Mouse (Mus musculus) testis, adult 2 months (tissue): ENCODE measurements at regions not wholly inside any gene's neighbourhood (a gene's known extent, or its start where the extent isn't known, plus 50 kb on each side); places are given as distances from the start of the nearest gene placed in this dataset.
A peak's percentile ranks its signal among the peaks of the same experiment; 100 is the strongest.

Experiments used
- H3K27ac ChIP-seq: fragments of 200-500 bp; 2 replicates; pipeline ENCODE4 v1.5.1; 2012; ENCODE audit warnings: low read depth, low read length; ENCODE audit not compliant: control insufficient read depth, insufficient read depth
- H3K27me3 ChIP-seq: fragments of 200-500 bp; 2 replicates; pipeline ENCODE4 v1.6.1; 2012; ENCODE audit warnings: mild to moderate bottlenecking, low read length, moderate library complexity; ENCODE audit not compliant: control insufficient read depth, insufficient read depth
- H3K36me3 ChIP-seq: fragments of 200-500 bp; 2 replicates; pipeline ENCODE4 v1.6.1; 2012; ENCODE audit warnings: mild to moderate bottlenecking, low read length; ENCODE audit not compliant: control insufficient read depth, insufficient read depth
- H3K4me1 ChIP-seq: fragments of 200-500 bp; 2 replicates; pipeline ENCODE4 v1.6.1; 2012; ENCODE audit warnings: low read length; ENCODE audit not compliant: control insufficient read depth, insufficient read depth
- H3K4me3 ChIP-seq: fragments of 200-500 bp; 2 replicates; pipeline ENCODE4 v1.5.1; 2012; ENCODE audit warnings: low read depth, mild to moderate bottlenecking, low read length, moderate library complexity, mixed read lengths; ENCODE audit not compliant: control insufficient read depth
- CTCF ChIP-seq: fragments of 200-500 bp; IDR thresholded peaks from 2 replicates; pipeline ENCODE4 v1.5.1; 2012; ENCODE audit warnings: low read depth, mild to moderate bottlenecking, inconsistent platforms, low read length, moderate library complexity; ENCODE audit not compliant: control insufficient read depth, insufficient read depth, insufficient replicate concordance
- POLR2A ChIP-seq: fragments of 200-500 bp; IDR thresholded peaks from 2 replicates; pipeline ENCODE4 v1.6.1; 2012; ENCODE audit warnings: low read depth, mild to moderate bottlenecking, inconsistent platforms, low read length, moderate library complexity; ENCODE audit not compliant: control insufficient read depth

DNA sequence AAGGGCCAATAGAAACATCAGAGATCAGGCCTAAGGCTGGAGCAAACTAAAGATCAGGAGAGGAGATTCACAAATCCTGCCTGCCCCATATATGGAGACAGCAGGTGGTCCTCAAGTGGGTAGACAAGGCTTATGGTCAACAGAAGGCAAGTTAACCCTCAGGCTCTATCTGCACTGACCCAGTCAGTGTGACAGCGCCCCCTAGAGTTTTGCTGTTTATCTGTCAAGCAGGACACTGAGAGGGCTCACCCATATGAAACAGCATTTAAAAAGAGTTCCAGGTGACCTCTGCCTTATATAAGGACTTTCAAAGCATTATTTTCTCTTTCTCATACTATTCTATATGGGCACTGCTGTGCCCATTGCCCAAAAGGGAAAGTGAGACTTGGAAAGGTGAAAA lies 1482.5 kb upstream of the Lrrc6 start:
- no peak overlapping the region for H3K4me3 ChIP-seq
- TF ChIP-seq CTCF (peak; percentile 29; the same call in 1 of the 2 replicates), POLR2A (no peak)
- H3K27me3 ChIP-seq: no peaks in the 10 kb centered on the region
- no peaks in the 10 kb centered on the region for H3K4me1 ChIP-seq
- no peak overlapping the region for H3K27ac ChIP-seq
- H3K36me3 ChIP-seq: no peaks in the 10 kb centered on the region

DNA sequence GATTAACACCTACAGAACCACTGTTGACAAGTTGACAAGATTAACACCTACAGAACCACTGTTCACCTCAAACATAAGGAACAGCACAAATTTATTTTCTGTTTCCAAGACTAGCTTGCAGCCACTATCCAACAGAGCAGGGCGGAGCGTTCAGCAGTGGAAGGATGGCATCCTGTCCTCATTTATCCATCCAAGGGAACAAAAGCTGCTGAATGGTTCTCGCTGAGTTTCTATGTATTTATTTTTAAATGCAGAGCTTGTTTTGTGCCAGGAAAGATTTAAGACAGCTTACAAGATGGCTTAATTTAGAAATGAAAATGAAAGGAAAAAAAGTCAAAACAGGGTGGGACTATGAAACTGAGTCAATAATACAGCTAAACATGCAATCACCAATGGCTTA lies 1481.2 kb upstream of the Lrrc6 start:
- Histone ChIP-seq H3K27me3 (no peaks in the 10 kb centered on the region), H3K4me1 (no peaks in the 10 kb centered on the region), H3K4me3 (no peak overlapping the region), H3K36me3 (no peaks in the 10 kb centered on the region), H3K27ac (no peak overlapping the region)
- TF ChIP-seq POLR2A (no peak), CTCF (no peak)

GRCm38 (mm10) chr15:67979451-67979850 lies 1478.7 kb upstream of the Lrrc6 start:
- Histone ChIP-seq H3K27ac (no peak overlapping the region), H3K4me3 (no peak overlapping the region), H3K36me3 (no peaks in the 10 kb centered on the region), H3K4me1 (no peaks in the 10 kb centered on the region), H3K27me3 (no peaks in the 10 kb centered on the region)
- TF ChIP-seq POLR2A (no peak), CTCF (no peak)

GRCm38 (mm10) chr15:67977210-67977609 lies 1476.5 kb upstream of the Lrrc6 start:
- TF ChIP-seq POLR2A (no peak), CTCF (no peak)
- H3K4me1 ChIP-seq: no peaks in the 10 kb centered on the region
- H3K36me3 ChIP-seq: no peaks in the 10 kb centered on the region
- no peak overlapping the region for H3K27ac ChIP-seq
- no peaks in the 10 kb centered on the region for H3K27me3 ChIP-seq
- no peak overlapping the region for H3K4me3 ChIP-seq

GRCm38 (mm10) chr15:67971998-67972397 lies 1471.3 kb upstream of the Lrrc6 start:
- Histone ChIP-seq H3K4me1 (no peaks in the 10 kb centered on the region), H3K4me3 (no peak overlapping the region), H3K27me3 (no peaks in the 10 kb centered on the region), H3K36me3 (no peaks in the 10 kb centered on the region), H3K27ac (no peak overlapping the region)
- TF ChIP-seq CTCF (no peak), POLR2A (no peak)

DNA sequence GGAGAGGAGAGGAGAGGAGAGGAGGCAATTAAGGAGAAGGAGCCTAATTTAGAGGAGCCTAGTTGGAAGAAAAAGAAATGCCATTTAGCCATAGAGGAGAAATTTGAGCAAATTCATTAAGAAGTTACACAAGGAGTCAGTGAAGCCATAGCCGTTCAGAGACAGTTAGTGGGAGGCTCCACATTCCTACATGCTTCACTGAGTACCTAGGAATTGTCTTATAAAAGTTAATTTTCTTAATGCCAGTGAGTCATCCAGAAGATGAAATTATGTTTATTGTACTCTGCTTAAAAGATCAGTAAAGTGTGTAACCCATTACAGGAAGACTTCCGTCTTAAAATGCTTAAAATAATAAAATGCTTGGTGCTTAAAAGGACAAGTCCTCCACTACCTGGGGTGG lies 1453.5 kb upstream of the Lrrc6 start:
- Histone ChIP-seq H3K4me1 (no peaks in the 10 kb centered on the region), H3K27me3 (no peaks in the 10 kb centered on the region), H3K27ac (no peak overlapping the region), H3K4me3 (no peak overlapping the region), H3K36me3 (no peaks in the 10 kb centered on the region)
- TF ChIP-seq POLR2A: no peak
- TF ChIP-seq CTCF: no peak

DNA sequence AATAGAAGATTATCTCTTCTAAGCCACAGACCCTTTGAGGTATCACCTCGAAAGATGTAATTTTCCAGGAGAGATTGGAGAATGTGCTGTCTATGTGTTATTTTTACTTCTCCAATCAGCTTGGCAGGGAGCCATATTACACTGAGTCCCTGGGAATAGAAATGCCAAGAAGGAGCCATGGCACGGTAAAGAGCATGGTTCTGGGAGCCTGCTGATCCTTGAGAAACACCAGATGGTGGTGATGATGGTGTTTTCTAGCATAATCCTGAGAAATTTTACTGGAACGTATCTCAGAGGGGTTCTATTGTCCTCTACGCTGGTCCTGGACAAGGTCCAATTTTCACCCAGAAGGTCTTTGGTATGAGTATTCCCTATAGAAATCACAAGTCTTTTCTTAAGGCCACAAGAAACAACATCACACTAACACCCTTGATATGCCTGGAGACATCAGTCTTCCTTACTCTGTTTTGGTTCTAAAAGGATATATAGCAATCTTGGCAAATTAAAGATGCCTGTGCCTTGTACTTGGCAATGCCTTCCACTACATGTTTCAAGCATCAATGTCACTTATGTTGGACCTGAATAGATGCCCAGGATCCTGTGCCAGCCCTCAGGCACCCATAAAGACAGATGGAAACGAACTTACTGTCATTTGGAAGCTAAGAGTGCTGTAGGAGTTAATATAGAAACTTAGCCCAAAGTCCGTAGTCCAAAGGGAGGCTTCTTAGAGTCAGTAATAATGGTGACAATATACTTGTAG lies 1449.8 kb upstream of the Lrrc6 start:
- H3K4me1 ChIP-seq: no peaks in the 10 kb centered on the region
- H3K4me3 ChIP-seq: no peak overlapping the region
- no peaks in the 10 kb centered on the region for H3K27me3 ChIP-seq
- no peak overlapping the region for H3K27ac ChIP-seq
- H3K36me3 ChIP-seq: no peaks in the 10 kb centered on the region
- TF ChIP-seq CTCF (no peak), POLR2A (no peak)
